Mouse (Mus musculus): ENCODE results near the gene Osbpl11. TPM values are rescaled to one million over a fixed set of nuclear protein-coding genes. Genes with fewer than 3 reads are reported as not detected.

Gene Osbpl11
- total and polyA plus RNA-seq, 2 experiments from 2014 or later: 10.4 to 20.3 TPM

DNA sequence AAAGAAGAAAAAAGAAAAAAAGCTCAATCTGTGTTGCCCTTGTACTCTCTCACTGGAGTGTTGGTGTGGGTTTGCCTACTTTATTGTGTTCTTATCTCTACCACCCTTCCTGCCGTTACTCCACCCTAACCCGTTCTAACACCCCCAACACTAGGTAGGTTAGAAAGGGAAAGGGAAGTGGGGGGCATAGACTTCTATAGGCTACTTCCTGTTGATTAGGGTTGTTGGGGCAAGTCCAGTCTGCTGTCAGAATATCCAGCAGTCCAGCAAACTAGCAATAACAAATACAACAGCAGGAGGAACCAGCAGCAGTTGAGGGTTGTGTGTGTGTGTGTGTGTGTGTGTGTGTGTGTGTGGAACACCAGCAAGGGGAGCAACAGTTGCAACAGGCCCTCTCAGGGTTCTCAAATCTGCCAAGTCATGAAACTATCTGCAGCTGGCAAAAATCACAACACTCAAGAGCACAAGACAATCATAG, 76.8 kb downstream of the Osbpl11 start:
- Histone ChIP-seq H3K27ac (ENCODE audit: low read depth) (peak overlapping the region; percentile 64), H3K36me3 (replicated peaks; ENCODE audit: control insufficient read depth, insufficient read depth, low read length) (peaks cover 25% of the 10 kb centered on the region), H3K4me2 (ENCODE audit: low read depth, low read length) (peak overlapping the region; percentile 37; the same call in 1 of the 2 replicates), H3K9me3 (replicated peaks; ENCODE audit: control insufficient read depth, low read length) (no peaks in the 10 kb centered on the region), H3K4me1 (ENCODE audit: control insufficient read depth, insufficient read depth) (peaks cover 25% of the 10 kb centered on the region), H3K27me3 (ENCODE audit: control insufficient read depth, insufficient read depth, low read length) (no peaks in the 10 kb centered on the region), H3K4me3 (ENCODE audit: low read depth, low read length) (no peak overlapping the region), H3K9ac (replicated peaks; ENCODE audit: low read depth, low read length) (no peak overlapping the region)
- DNase-seq (ENCODE audit: low spot score) (peak; percentile 19), ATAC-seq (ENCODE audit: insufficient read depth, low read depth) (0 out of 2 replicates have a peak, but pooled peaks have one; percentile 36)
- no peak for TF ChIP-seq CTCF (IDR thresholded peaks at IDR 0.05; ENCODE audit: low read depth)
- TF ChIP-seq EP300 (IDR thresholded peaks at IDR 0.05; ENCODE audit: low read depth): no peak
- WGBS: 15% methylated on average over 2 of the region's 2 CpGs

DNA sequence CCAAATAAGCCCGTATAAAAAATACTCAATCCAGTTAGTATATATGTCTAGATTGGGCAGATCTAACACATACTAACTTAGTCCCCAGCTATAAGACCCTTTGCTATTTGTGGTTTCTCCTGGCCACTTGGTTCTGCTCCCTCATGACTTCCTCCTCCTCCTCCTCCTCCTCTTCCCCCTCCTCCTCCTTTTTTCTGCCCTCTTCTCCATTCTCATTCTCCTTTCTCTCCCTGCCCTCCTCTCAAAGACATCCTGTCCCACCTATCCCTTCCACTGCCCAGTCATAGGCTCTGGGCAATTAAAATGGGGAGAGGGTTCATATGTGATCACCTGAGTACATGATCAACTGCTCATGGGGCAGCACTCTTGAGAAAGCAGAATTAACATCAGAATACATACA, 77.2 kb downstream of the Osbpl11 start:
- TF ChIP-seq CTCF (IDR thresholded peaks at IDR 0.05; ENCODE audit: low read depth): no peak
- no peak for TF ChIP-seq EP300 (IDR thresholded peaks at IDR 0.05; ENCODE audit: low read depth)
- Histone ChIP-seq H3K36me3 (replicated peaks; ENCODE audit: control insufficient read depth, insufficient read depth, low read length) (peaks cover 30% of the 10 kb centered on the region), H3K4me1 (ENCODE audit: control insufficient read depth, insufficient read depth) (peaks cover 25% of the 10 kb centered on the region), H3K27me3 (ENCODE audit: control insufficient read depth, insufficient read depth, low read length) (no peaks in the 10 kb centered on the region), H3K9ac (replicated peaks; ENCODE audit: low read depth, low read length) (no peak overlapping the region), H3K4me3 (ENCODE audit: low read depth, low read length) (no peak overlapping the region), H3K27ac (ENCODE audit: low read depth) (peak overlapping the region; percentile 64; the same call in 1 of the 2 replicates), H3K9me3 (replicated peaks; ENCODE audit: control insufficient read depth, low read length) (no peaks in the 10 kb centered on the region), H3K4me2 (ENCODE audit: low read depth, low read length) (no peak overlapping the region)
- ATAC-seq (ENCODE audit: insufficient read depth, low read depth) (0 out of 2 replicates have a peak, but pooled peaks have one; percentile 6), DNase-seq (ENCODE audit: low spot score) (no peak)
- WGBS: 15% methylated on average over 1 of the region's 1 CpGs

DNA sequence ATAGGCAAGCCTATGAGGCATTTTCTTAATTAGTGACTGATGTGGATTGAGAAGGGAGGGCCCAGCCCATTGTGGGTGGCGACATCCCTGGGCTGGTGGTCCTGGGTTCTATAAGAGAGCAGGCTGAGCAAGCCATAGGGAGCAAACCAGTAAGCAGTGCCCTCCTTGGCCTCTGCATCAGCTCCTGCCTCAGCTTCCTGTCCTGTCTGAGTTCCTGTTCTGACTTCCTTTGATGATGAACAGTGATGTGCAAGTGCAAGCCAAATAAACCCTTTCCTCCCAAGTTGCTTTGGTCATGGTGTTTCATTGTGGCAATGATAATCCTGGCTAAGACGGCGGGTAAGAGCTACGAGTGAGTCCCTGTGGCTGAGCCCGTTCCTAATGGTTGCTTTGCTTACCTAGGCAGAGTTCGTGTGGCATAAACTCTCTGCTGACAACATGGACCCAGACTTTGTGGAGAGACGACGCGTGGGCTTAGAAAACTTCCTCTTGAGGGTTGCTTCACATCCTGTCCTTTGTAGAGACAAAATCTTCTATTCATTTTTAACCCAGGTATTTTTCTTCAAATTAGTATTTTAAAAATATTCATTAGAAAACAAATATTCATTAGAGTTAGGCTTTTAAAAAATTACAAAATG, 82.9 kb downstream of the Osbpl11 start:
- no peak overlapping the region for H3K9ac ChIP-seq (replicated peaks; ENCODE audit: low read depth, low read length)
- DNase-seq (ENCODE audit: low spot score) (no peak), ATAC-seq (ENCODE audit: insufficient read depth, low read depth) (no peak)
- no peaks in the 10 kb centered on the region for H3K4me1 ChIP-seq (ENCODE audit: control insufficient read depth, insufficient read depth)
- no peak overlapping the region for H3K4me3 ChIP-seq (ENCODE audit: low read depth, low read length)
- H3K27me3 ChIP-seq (ENCODE audit: control insufficient read depth, insufficient read depth, low read length): no peaks in the 10 kb centered on the region
- H3K9me3 ChIP-seq (replicated peaks; ENCODE audit: control insufficient read depth, low read length): no peaks in the 10 kb centered on the region
- no peak overlapping the region for H3K27ac ChIP-seq (ENCODE audit: low read depth)
- WGBS: 79% methylated on average over 9 of the region's 9 CpGs
- H3K4me2 ChIP-seq (ENCODE audit: low read depth, low read length): no peak overlapping the region
- TF ChIP-seq CTCF (IDR thresholded peaks at IDR 0.05; ENCODE audit: low read depth) (no peak), EP300 (IDR thresholded peaks at IDR 0.05; ENCODE audit: low read depth) (no peak)
- peaks cover 64% of the 10 kb centered on the region for H3K36me3 ChIP-seq (replicated peaks; ENCODE audit: control insufficient read depth, insufficient read depth, low read length)

DNA sequence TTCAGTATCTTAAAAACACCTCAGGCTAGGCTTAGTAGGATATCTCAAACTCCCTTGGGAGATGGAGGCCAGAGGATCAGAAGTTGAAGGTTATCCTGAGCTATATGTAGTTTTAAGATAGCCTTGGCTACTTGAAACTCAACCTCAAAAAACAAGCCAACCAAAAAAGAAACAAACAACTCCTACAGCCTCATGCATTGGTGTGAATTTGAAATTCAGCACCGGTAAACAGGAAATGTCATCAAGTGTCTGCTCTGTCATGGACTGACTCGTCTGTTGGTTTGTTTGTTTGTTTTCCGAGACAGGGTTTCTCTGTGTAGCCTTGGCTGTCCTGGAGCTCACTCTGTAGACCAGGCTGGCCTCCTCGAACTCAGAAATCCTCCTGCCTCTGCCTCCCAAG, 87.0 kb downstream of the Osbpl11 start:
- Histone ChIP-seq H3K4me1 (ENCODE audit: control insufficient read depth, insufficient read depth) (no peaks in the 10 kb centered on the region), H3K27ac (ENCODE audit: low read depth) (no peak overlapping the region), H3K9me3 (replicated peaks; ENCODE audit: control insufficient read depth, low read length) (no peaks in the 10 kb centered on the region), H3K4me3 (ENCODE audit: low read depth, low read length) (no peak overlapping the region), H3K4me2 (ENCODE audit: low read depth, low read length) (no peak overlapping the region), H3K27me3 (ENCODE audit: control insufficient read depth, insufficient read depth, low read length) (no peaks in the 10 kb centered on the region), H3K36me3 (replicated peaks; ENCODE audit: control insufficient read depth, insufficient read depth, low read length) (peaks cover 49% of the 10 kb centered on the region), H3K9ac (replicated peaks; ENCODE audit: low read depth, low read length) (no peak overlapping the region)
- TF ChIP-seq EP300 (IDR thresholded peaks at IDR 0.05; ENCODE audit: low read depth): no peak
- no peak for TF ChIP-seq CTCF (IDR thresholded peaks at IDR 0.05; ENCODE audit: low read depth)
- 91% methylated on average over 4 of the region's 4 CpGs for WGBS
- ATAC-seq (ENCODE audit: insufficient read depth, low read depth) (no peak), DNase-seq (ENCODE audit: low spot score) (no peak)

DNA sequence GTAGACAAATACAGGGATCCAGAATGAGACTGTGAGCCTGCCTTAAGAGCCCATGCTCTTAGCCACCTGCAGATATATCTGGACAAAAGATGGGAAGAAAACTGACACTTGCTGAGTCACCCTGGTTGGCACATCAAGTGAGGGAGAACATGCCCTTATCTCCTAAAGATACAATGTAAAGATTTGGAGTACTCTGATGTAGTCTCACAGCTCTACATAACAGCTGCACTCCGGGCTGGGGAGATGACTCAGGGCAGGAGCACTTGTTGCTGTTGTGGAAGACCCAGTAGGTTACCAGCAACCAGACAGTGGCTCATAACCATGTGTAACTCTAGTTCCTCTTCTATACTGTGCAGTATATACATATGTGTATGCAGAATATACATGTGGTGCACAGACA, 98.2 kb downstream of the Osbpl11 start:
- no peaks in the 10 kb centered on the region for H3K4me1 ChIP-seq (ENCODE audit: control insufficient read depth, insufficient read depth)
- H3K27ac ChIP-seq (ENCODE audit: low read depth): no peak overlapping the region
- no peak for TF ChIP-seq EP300 (IDR thresholded peaks at IDR 0.05; ENCODE audit: low read depth)
- no peak overlapping the region for H3K9ac ChIP-seq (replicated peaks; ENCODE audit: low read depth, low read length)
- WGBS: 32% methylated on average over 1 of the region's 1 CpGs
- DNase-seq (ENCODE audit: low spot score) (no peak), ATAC-seq (ENCODE audit: insufficient read depth, low read depth) (no peak)
- H3K36me3 ChIP-seq (replicated peaks; ENCODE audit: control insufficient read depth, insufficient read depth, low read length): peaks cover 57% of the 10 kb centered on the region
- H3K9me3 ChIP-seq (replicated peaks; ENCODE audit: control insufficient read depth, low read length): no peaks in the 10 kb centered on the region
- no peak overlapping the region for H3K4me3 ChIP-seq (ENCODE audit: low read depth, low read length)
- H3K4me2 ChIP-seq (ENCODE audit: low read depth, low read length): no peak overlapping the region
- no peaks in the 10 kb centered on the region for H3K27me3 ChIP-seq (ENCODE audit: control insufficient read depth, insufficient read depth, low read length)

DNA sequence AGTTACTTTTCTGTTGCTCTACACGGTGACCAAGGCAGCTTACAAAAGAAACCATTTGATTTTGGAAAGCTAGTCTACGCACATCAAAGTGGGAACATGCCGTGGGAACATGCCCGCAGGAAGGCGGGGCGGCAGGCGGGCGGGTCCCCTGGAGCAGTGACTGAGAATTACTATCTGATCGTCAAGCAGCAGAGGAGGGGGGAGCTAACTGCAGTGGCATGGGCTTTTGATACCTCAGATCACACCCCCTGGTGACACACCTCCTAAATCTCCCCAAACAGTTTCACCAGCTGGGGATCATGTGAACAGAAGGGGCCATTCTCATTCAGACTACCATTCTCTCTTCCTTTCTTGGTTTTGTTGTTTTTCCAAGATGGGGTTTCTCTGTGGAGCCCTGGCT, 103.7 kb downstream of the Osbpl11 start:
- Histone ChIP-seq H3K9ac (replicated peaks; ENCODE audit: low read depth, low read length) (no peak overlapping the region), H3K9me3 (replicated peaks; ENCODE audit: control insufficient read depth, low read length) (no peaks in the 10 kb centered on the region), H3K4me1 (ENCODE audit: control insufficient read depth, insufficient read depth) (no peaks in the 10 kb centered on the region), H3K36me3 (replicated peaks; ENCODE audit: control insufficient read depth, insufficient read depth, low read length) (peaks cover 85% of the 10 kb centered on the region), H3K4me3 (ENCODE audit: low read depth, low read length) (no peak overlapping the region), H3K4me2 (ENCODE audit: low read depth, low read length) (no peak overlapping the region), H3K27ac (ENCODE audit: low read depth) (no peak overlapping the region), H3K27me3 (ENCODE audit: control insufficient read depth, insufficient read depth, low read length) (no peaks in the 10 kb centered on the region)
- ATAC-seq (ENCODE audit: insufficient read depth, low read depth) (no peak), DNase-seq (ENCODE audit: low spot score) (no peak)
- 89% methylated on average over 9 of the region's 9 CpGs for WGBS
- TF ChIP-seq EP300 (IDR thresholded peaks at IDR 0.05; ENCODE audit: low read depth) (no peak), CTCF (IDR thresholded peaks at IDR 0.05; ENCODE audit: low read depth) (no peak)
